Mouse (Mus musculus): ENCODE measurements around the gene Chl1.

The Chl1 gene

GRCm38 (mm10) chr6:103665677-103666316, 155.4 kb downstream of the Chl1 start:
- no peak for DNase-seq

- no peak for DNase-seq
Measured at GRCm38 (mm10) chr6:103673111-103673510, 162.7 kb downstream of the Chl1 start.

GRCm38 (mm10) chr6:103674332-103674731, 163.9 kb downstream of the Chl1 start:
- peak; percentile 8 for DNase-seq

- DNase-seq: no peak
Measured at GRCm38 (mm10) chr6:103675145-103675544, 164.8 kb downstream of the Chl1 start.

- DNase-seq: no peak
Measured at GRCm38 (mm10) chr6:103676664-103677063, 166.3 kb downstream of the Chl1 start.

GRCm38 (mm10) chr6:103677072-103677471, 166.7 kb downstream of the Chl1 start:
- no peak for DNase-seq

- peak; percentile 62 for DNase-seq
Measured at GRCm38 (mm10) chr6:103682854-103683574, 172.6 kb downstream of the Chl1 start.

- DNase-seq: no peak
Measured at GRCm38 (mm10) chr6:103692511-103692910, 182.1 kb downstream of the Chl1 start.

- DNase-seq: no peak
Measured at GRCm38 (mm10) chr6:103697349-103698028, 187.1 kb downstream of the Chl1 start.

GRCm38 (mm10) chr6:103699482-103699881, 189.1 kb downstream of the Chl1 start:
- DNase-seq: no peak

GRCm38 (mm10) chr6:103699895-103700294, 189.5 kb downstream of the Chl1 start:
- no peak for DNase-seq

- no peak for DNase-seq
Measured at GRCm38 (mm10) chr6:103700336-103700735, 189.9 kb downstream of the Chl1 start.

- DNase-seq: no peak
Measured at GRCm38 (mm10) chr6:103706366-103706765, 196.0 kb downstream of the Chl1 start.

- DNase-seq: no peak
Measured at GRCm38 (mm10) chr6:103739291-103739690, 228.9 kb downstream of the Chl1 start.

- no peak for DNase-seq
Measured at GRCm38 (mm10) chr6:103742784-103743183, 232.4 kb downstream of the Chl1 start.

GRCm38 (mm10) chr6:103746103-103746502, 235.7 kb downstream of the Chl1 start:
- no peak for DNase-seq

- no peak for DNase-seq
Measured at GRCm38 (mm10) chr6:103749122-103749773, 238.9 kb downstream of the Chl1 start.

- no peak for DNase-seq
Measured at GRCm38 (mm10) chr6:103753891-103754290, 243.5 kb downstream of the Chl1 start.

- no peak for DNase-seq
Measured at GRCm38 (mm10) chr6:103766830-103767229, 256.4 kb downstream of the Chl1 start.

GRCm38 (mm10) chr6:103781058-103781457, 270.7 kb downstream of the Chl1 start:
- no peak for DNase-seq

- no peak for DNase-seq
Measured at GRCm38 (mm10) chr6:103791077-103791632, 280.8 kb downstream of the Chl1 start.

- no peak for DNase-seq
Measured at GRCm38 (mm10) chr6:103795241-103795640, 284.9 kb downstream of the Chl1 start.
